Mouse (Mus musculus) heart, adult 9 months (tissue): ENCODE data around the gene Mid1.

ENCODE experiments used
- DNase-seq, 2 experiments: peaks; one replicate each; pipeline ENCODE4 v3.0.0; 2022; ENCODE audit warnings: low spot score in 2 of 2

The Mid1 gene

DNA sequence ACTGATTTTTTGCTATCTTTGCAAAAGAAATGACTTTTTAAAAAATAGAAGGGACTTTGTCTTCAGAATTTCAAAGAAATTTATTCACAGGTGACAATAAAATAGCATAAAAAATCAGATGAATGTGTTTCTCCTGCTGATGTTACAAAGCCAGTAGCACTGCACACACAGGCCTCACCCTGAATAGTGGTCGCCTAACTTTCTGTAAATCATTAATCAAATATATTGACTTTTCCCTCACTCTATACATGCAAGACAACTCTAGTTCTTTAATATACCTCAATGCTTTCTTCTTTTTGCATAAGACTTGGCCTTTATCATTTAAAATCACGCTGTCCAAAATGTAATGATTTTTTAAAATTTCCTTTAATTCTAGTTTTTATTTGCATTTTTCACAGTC, 126.8 kb downstream of the Mid1 start:
- DNase-seq, result no peak

DNA sequence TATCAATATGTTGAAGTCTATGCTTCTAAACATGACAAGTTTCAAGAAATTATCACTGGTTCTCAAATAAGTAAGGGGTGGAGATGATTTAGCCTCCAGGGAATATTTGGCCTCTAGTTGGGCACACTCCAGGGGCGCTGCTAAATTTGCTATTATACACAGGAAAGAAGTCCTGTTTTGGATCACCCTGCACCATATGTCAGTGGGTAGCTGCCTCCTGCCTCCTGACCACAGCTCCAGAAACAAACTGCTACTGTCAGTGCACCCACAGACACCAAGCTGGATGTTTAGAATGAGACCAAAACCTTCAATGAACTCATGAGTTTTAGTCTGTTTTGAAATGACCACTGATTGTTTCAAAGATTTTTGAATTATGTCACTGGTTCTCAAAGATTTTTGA, 128.7 kb downstream of the Mid1 start:
- DNase-seq, result no peak

DNA sequence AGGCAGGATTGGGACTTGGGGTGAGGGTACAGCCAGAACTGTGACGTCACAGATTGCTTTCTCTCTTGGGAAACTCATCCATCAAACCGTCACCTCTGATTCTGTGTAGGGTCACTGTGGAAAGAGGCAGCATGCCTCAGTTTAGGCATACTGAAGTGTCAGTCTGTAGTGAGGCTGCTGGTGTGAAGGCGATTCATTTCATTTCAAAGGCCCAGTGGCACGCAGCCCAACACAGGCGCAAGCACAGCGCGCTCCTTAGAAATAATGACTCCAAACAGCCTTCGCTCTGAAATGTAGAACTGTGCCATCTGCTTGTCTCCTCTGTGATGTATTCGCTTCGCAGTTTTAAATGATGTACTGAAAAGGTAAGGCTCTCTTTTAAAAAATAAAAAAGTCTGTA, 141.9 kb downstream of the Mid1 start:
- DNase-seq, result no peak

DNA sequence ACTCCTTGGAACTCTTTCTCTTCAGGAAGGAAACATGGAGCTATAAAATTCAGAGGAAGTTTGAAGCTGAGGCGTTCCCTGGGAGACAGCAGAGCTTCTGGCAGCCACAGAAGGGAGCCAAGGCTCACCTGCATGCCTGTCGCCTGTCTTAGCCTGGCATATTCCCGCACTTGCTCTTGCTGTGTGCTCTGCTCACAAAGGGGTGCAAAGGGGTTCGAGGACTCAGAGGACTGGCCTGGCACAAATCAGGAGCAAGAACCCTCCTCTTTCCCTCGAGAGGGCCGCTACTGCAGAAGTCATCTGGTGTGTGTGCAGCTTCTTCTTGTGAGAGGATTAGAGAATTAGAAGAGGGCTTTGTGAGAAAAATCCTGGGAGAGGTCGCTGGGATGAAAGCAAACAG, 142.7 kb downstream of the Mid1 start:
- DNase-seq, result no peak

DNA sequence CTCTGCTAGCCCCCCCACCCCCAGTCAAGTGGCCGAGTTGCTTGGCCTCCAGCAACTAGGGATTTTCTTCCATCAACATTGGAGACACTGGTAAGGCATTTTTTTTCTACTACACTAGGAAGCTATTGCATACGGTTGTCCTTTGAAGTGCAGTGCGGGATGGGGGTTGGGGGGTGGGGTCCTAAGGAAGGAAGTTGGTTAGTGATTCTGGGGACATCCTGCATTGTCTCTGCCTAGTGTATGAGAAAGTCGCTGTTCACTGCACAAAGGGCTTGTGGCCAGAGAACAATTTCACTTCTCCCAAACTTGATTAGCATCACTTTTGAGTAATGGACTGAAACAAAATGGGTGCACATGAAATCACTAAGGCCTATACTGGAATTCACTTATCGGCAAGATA, 143.1 kb downstream of the Mid1 start:
- DNase-seq, result no peak

- DNase-seq, result no peak
These were observed 145.1 kb downstream of the Mid1 start for GRCm38 (mm10) chrX:169830052-169830451.

GRCm38 (mm10) chrX:169837947-169838649, 153.1 kb downstream of the Mid1 start:
- no peak for DNase-seq

DNA sequence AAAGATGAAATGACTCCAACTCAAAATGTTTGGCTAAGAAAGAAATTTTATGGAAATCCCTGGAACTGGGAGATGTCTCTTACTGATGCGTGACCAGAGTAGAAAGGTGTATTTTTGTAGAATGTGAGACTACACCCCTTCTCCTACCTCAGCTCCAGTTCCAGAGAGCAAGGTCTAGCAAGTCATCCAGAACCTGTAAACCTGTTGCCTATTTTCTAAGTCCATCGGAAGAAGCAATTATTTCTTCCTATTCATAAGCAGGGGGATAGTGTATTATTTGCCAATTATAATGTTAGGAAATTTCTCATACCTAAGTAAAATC, 153.6 kb downstream of the Mid1 start:
- DNase-seq, result no peak

DNA sequence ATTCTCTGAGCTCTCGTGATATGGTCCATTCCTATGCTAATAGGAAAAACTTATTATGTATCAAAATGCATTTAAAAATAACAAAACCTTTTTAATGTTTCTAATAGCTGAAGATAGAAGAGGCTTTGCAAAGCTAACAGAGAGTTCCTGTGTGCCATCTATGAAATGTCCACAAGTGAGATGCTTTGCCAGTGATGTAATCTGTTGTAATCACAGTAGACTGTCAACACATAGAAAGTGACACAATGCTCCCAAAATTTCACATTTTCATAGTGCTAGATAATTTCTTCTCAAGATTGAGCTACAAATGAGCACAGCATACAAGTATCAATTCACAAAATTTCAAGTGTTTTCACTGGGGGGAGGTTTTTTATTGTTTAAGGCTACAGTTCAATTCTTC, 158.3 kb downstream of the Mid1 start:
- no peak for DNase-seq

GRCm38 (mm10) chrX:169844150-169844772, 159.3 kb downstream of the Mid1 start:
- DNase-seq, result no peak

- no peak for DNase-seq
These were observed 161.2 kb downstream of the Mid1 start for GRCm38 (mm10) chrX:169846187-169846586.

- DNase-seq, result no peak
These were observed 176.3 kb downstream of the Mid1 start for GRCm38 (mm10) chrX:169861194-169861720.

GRCm38 (mm10) chrX:169862440-169862839, 177.4 kb downstream of the Mid1 start:
- peak; percentile 12 to 25 for DNase-seq

DNA sequence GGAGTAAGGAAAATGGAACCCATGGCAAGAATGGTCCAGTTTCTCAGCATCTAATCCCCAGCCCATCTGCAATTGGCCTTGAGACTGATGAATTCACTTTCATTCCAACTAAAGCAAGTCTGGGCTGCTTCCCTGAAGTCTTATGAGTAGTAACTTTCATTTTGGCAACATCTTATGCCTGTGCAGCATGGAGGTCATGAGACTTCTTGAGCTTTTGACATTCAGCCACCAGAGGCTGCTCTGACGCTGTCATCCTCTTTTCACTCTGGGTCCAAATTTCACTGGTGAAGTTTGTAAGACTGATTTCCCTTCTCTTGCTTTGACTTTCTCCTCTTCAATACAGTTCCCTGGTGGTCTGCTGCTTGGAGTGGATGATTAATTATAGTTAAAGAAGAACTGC, 177.8 kb downstream of the Mid1 start:
- DNase-seq, result peak; percentile 56 to 71

- peak in 1 of 2 experiments; percentile 6 for DNase-seq
These were observed 178.8 kb downstream of the Mid1 start for GRCm38 (mm10) chrX:169863841-169864240.

- peak; percentile 26 to 34 for DNase-seq
These were observed 183.2 kb downstream of the Mid1 start for GRCm38 (mm10) chrX:169868223-169868622.

GRCm38 (mm10) chrX:169874475-169874874, 189.5 kb downstream of the Mid1 start:
- DNase-seq, result no peak

GRCm38 (mm10) chrX:169879481-169880362, 194.7 kb downstream of the Mid1 start:
- DNase-seq, result peak; percentile 77 to 92

- no peak for DNase-seq
These were observed 195.3 kb downstream of the Mid1 start for GRCm38 (mm10) chrX:169880363-169880711.

GRCm38 (mm10) chrX:169880826-169881225, 195.8 kb downstream of the Mid1 start:
- DNase-seq, result peak; percentile 6 to 29

DNA sequence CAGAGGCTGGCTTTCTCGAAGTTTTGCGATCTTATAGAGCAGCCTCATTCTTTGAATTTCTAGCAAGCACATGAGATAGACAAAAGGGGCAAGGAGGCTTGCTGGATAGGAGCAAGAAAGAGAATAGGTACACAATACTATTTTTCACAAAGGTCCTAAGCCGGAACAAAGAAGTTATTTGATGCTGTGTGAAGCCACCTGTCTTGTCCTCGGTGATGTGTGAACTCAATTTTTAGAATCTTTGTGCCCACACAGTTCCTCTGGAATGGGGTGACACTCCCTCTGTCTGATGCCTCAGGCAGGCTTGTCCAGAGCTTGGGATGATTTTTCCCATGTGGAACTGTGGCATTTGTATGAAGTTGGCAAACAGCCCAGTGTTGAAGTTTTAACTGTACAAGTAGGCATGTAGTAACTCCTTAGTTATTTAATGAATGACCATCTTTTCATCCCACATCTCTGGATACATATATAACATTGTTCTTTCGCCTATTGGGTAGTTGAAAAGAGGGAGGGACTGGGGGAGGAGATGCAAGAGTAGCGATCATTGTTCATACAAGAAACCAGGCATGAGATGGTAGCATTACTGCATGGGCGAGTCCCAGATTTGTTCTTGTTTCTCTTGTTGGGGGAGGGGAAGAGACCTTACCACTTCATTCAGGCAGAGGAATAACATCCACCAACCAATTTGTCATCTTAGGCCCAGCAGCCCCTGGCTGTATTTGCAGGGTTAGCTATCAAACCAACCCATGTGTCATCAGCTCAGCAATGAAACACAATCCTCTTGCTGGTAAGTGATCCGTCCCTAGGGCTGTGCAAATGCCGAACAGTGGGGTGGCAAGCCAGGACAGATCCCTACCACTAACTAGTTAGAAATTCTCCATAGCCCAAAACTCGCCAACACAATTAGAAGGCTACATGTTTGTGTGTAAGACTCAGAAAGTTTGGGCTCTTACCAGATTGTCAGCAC, 196.5 kb downstream of the Mid1 start:
- peak in 1 of 2 experiments; percentile 19 for DNase-seq
